Mouse (Mus musculus) left cerebral cortex, adult 8-10 months (tissue): ENCODE results near the gene BC037034. TPM values are rescaled to one million over a fixed set of nuclear protein-coding genes. Genes with fewer than 3 reads are reported as not detected.

Experiments
- DNase-seq, 2 experiments: peaks; one replicate each; pipeline ENCODE4 v3.0.0; 2022; ENCODE audit warnings: low spot score in 2 of 2
- total RNA-seq, 4 experiments: library from RNA; stranded (reverse); gene quantifications; 2 replicates each; pipeline ENCODE4 v1.2.4; 2022

Gene BC037034
- 10 to 100 TPM; 60.5 to 70.0 (median 66.1) TPM for total RNA-seq

DNA sequence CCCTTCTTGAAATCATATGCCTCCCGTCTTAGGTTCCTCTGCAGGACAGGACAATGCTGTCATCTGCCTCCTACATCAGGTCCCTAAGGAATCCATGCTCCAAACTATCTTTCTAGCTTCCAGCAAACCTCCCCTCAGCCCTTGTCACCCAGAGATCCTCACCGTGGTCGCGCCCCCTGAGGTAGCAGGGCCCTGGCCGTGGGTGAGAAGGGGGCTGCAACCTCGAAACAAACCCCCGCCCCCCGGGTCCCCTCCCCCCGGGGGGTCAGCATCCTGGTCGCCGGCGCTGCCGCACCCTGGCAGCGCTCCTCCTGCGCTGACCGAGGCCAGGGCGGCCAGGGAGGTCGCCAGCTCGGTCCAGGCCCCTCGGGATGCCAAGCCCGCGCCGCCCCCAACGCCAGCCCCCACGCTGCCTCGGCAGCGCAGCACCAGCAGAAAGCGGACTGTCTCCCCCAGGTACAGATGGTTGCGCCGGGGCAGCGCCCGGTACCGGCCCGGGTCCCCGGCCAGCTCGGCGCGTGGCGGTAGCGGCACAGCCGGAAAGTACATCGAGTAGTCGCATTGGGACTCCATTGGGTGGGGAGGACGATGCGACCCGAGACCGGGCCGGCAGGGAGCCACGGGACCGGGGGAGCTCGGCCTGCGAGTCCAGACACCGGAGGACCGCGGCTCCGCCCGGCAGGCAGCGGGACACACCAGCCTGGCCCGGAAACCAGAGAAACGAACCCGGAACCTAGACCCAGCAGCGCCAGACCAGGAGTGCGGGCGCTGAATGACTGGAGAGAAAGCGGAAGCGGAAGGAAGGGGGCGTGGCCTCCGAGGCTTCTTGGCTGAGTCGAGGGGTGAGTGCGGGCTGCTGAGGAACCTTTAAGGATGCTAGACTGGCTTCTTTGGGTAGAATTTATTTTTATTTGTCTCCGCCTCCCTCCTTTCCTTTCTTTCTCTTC is at the start of gene BC037034:
Gene BC037034, minus strand, starts transcription at position 774 of the 947 bp plus-strand sequence.
- DNase-seq, result peak; percentile 78 to 89

DNA sequence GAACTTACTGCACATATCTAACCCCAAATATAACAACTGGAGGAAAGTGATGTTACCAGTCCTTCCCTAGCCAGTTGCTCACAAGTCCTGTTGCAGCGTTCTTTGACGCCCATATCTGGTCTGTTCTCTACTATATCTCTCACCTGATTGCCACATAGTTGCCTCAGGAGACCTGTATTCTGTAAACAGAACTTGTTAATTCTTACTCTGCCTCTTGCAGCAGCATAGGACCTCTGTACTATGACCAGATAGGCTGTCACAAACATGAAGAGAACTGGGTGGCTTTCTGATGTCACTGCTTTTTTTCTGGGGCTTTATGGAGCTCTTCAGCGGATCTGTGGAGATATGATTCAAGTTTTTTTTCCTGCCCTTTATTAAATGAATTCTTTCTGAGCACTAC is 49.0 kb upstream of the BC037034 start:
- no peak for DNase-seq

- DNase-seq, result no peak
Observed at GRCm38 (mm10) chr5:138299613-138300012, 35.8 kb upstream of the BC037034 start.

GRCm38 (mm10) chr5:138294158-138294557 is 30.3 kb upstream of the BC037034 start:
- no peak for DNase-seq

GRCm38 (mm10) chr5:138291638-138292037 is 27.8 kb upstream of the BC037034 start:
- no peak for DNase-seq

DNA sequence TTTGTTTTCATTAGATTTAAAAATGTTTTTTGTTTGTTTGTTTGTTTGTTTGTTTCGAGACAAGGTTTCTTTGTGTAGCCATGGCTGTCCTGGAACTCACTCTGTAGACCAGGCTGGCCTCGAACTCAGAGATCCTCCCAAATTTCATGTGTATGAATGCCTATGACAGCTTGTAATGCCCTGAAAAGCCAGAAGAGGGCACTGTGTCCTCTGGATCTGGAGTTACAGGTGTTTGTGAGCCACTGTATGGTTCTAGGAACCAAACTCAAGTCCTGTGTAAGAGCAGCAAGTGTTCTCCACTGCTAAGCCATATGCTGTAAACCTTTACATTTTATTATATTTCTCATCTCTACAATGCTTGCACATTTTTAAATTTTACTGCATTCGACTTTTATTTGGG is 24.0 kb upstream of the BC037034 start:
- no peak for DNase-seq

GRCm38 (mm10) chr5:138283540-138283939 is 19.7 kb upstream of the BC037034 start:
- no peak for DNase-seq

- DNase-seq, result no peak
Observed at GRCm38 (mm10) chr5:138281798-138282197, 18.0 kb upstream of the BC037034 start.

DNA sequence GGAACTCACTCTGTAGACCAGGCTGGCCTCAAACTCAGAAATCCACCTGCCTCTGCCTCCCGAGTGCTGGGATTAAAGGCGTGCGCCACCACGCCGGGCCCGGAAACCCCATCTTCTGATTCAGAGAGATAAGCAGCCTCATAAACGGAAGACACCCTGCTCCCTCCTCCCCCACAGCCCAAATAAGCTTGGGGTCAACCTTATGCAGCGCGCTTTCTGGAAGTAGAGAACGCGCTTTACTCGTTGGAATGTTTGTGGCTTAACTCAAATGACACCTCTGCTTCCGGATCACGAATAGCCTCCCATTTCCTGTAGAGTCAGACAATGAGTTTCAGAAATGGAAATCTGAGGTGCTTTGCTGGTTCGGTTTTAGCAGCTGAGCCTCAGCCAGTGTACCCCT is 17.0 kb upstream of the BC037034 start:
- no peak for DNase-seq

DNA sequence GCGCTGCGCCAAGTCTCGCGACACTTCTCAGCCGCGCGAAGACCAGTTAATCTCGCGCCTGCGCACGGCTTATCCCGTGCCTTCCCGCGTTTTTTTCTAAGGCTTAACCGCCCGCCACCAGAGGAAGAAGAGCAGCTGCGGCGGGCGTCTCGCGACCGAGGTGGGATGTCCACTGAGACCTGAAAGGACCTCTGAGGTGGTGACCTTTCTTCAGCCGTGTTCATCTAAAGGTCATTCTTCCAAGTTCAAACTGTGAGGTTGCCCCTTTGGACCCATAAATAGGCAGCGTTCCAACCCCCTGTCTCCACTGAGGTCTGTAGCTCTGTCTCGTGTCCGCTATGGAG is 16.6 kb upstream of the BC037034 start:
- DNase-seq, result no peak

DNA sequence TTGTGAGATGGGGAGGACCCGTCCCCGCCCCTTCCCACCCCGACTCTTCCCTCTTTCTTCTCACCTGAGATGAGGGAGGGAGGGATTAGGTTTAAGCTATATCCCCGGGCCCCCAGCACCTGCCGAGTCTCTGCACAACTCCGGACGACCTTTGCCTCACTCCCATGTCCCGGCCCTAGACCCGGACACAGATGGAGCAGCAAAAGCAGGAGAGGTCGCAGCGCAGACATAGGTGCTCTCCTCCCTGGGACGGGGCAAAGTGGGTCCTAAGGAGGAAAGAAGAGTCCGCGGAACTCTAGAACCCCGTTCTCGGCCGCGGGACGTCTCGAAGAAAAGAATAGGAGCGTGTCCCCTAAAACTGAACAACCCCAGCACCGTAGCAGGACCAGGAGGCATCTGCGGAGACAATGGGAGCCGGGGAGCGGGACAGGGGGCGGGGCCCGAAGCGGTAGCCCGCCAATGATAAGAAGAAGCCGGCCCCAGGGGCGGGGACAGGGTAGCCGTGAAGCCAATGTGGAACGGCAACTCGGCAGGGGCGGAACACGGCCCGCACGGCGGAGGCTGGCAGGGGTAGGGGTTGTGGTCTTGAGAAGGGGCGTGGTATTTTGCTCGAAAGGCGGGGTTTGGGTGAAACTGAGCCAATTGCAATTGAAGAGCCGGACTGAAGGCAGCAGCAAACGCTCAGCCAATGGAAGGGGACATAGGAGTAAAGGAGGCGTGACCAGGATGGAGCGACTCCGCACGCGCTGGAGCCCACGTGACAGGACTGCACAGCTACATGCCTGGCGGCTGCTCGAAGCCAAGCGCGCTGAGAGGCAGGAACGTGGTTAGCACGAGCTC is 16.0 kb upstream of the BC037034 start, which contains the start of the genes Gm43720, Gpc2 and Stag3:
Gene Gm43720, minus strand, starts transcription at position 374 of the 840 bp plus-strand sequence.
Gene Gpc2, minus strand, starts transcription at position 421 of the 840 bp plus-strand sequence.
Gene Stag3, plus strand, starts transcription at position 656 of the 840 bp plus-strand sequence.
- peak; percentile 50 to 67 for DNase-seq

GRCm38 (mm10) chr5:138277994-138278393 is 14.2 kb upstream of the BC037034 start:
- no peak for DNase-seq

DNA sequence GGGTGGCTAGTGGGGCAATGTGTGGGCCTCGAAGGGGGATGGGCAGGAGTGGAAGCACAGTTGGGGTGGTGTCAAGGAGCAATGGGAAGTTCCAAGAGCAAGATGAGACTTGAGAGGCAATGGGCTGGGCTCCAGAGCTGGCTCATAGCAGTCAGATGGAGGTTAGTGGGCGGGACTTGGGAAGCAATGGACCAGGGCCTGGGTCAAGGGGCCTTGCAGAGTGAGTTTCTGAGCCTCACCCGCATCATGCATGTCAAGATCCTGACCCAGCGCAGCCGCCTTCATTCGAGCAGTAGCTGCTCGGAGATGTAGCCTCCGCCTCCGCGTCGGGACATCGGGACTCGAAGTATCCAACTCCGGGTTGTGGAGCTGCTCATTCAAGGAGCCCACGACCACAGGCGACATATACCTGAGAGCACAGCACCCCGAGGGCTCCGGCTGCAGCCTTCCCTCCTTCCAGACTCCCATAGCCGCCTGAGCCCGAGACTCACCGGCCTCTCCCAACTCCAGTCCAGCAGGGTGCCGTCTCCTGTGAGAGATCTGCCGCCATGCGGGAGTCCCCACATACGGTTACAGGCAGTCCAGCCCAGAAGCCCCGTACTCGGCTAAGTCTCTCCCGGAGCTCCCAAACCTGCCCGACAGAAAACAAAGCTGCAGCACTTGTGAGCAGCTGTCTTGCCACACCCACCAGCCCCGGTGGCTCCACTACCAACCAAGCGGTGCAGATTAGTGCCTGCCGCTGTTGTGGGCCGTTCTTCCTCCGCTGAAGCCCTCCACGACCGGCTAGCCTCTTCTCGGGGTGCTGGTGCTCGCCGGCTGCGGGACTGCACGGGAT is 11.6 kb upstream of the BC037034 start:
- DNase-seq, result no peak

- no peak for DNase-seq
Observed at GRCm38 (mm10) chr5:138274186-138274585, 10.4 kb upstream of the BC037034 start.

GRCm38 (mm10) chr5:138272409-138272923 is 8.6 kb upstream of the BC037034 start, which contains the start of gene Gal3st4:
Gal3st4 (minus strand) TSS chr5:138272840.
- DNase-seq, result no peak

- no peak for DNase-seq
Observed at GRCm38 (mm10) chr5:138271232-138271631, 7.4 kb upstream of the BC037034 start.

- no peak for DNase-seq
Observed at GRCm38 (mm10) chr5:138268980-138269379, 5.1 kb upstream of the BC037034 start.

DNA sequence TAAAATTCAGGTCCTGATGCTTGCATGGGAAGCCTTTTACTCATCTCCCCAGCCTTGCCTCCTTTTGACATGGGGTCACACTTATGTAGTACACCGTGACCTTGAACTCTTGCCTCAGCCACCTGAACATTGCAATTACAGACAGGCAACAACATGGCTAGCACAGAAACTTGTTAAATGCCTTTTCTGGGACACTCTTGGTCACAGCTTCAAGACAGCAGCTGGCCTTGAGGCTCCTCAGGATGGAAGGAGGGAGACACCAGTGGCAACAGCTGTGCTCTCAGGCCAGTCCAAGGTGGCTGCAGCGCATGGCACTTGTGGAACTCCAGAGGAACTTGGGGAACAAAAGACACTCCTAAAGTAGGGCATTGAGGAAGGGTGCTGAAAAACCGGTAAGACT is 3.3 kb upstream of the BC037034 start:
- peak in 1 of 2 experiments; percentile 4 for DNase-seq

DNA sequence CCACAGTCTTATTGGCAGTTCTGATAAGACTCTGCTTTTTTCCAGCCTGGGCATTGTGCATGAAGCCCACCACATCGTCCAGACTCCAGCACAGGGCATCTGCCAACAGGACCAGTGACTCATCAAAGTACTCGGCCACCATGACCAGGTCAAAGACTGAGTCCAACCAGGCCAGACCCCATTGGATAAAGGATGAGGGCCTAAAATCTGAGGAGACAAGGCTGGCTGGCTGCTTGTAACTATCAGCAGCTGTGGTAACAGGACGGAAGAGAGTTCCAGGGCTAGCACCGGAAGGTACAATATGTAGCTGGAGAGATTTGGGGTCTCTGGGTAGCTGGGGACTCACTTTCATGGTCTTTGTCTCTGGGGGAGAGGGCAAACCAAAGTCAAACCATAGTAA is 1.9 kb upstream of the BC037034 start:
- DNase-seq, result peak in 1 of 2 experiments; percentile 5

GRCm38 (mm10) chr5:138264207-138264578 is 360 bp upstream of the BC037034 start:
- DNase-seq, result no peak
